ENCODE assay signal across 14 mouse cellular contexts in genomic region chr12:118084134-118084533, GRCm38 (mm10).
DNase-seq lines count a peak whose midpoint lies in the region; ATAC-seq and TF ChIP-seq lines count a peak whose summit lies in the region.
"Had no signal": no experiment of that assay in that cellular context is flagged by ENCODE, and none has a peak within 500 bp of the region (broad histone marks: within the 10 kb centered on the region; RNA-seq: fewer than 3 reads in every experiment).

No protein-coding gene starts in this region.

- H3K4me2 ChIP-seq in hindbrain, embryonic 14.5 days (replicated peaks), result no peak overlapping the region
- no peak overlapping the region for H3K4me2 ChIP-seq in hindbrain, embryonic 16.5 days (ENCODE audit: low read length)
- no peak overlapping the region for H3K4me2 ChIP-seq in lung, postnatal 0 days (replicated peaks; ENCODE audit: low read depth, low read length)
- H3K4me2 ChIP-seq: embryonic facial prominence, embryonic 13.5 days; hindbrain, embryonic 13.5 days; midbrain, embryonic 13.5 days had no signal

- H3K9ac ChIP-seq in hindbrain, embryonic 14.5 days, result no peak overlapping the region
- H3K9ac ChIP-seq in hindbrain, embryonic 16.5 days (ENCODE audit: low read depth, low read length), result no peak overlapping the region
- no peak overlapping the region for H3K9ac ChIP-seq in lung, postnatal 0 days (replicated peaks; ENCODE audit: low read depth)
- H3K9ac ChIP-seq: embryonic facial prominence, embryonic 13.5 days; hindbrain, embryonic 13.5 days; midbrain, embryonic 13.5 days had no signal

- no peak overlapping the region for H3K4me3 ChIP-seq in hindbrain, embryonic 14.5 days (replicated peaks; ENCODE audit: low read length)
- no peak overlapping the region for H3K4me3 ChIP-seq in hindbrain, embryonic 16.5 days (ENCODE audit: low read length)
- no peak overlapping the region for H3K4me3 ChIP-seq in lung, postnatal 0 days (ENCODE audit: low read depth, low read length)
- H3K4me3 ChIP-seq in lung, adult 2 months (replicated peaks; ENCODE audit: extremely low read depth, low read depth, low read length), result no peak overlapping the region
- H3K4me3 ChIP-seq: embryonic facial prominence, embryonic 13.5 days; hindbrain, embryonic 13.5 days; midbrain, embryonic 13.5 days had no signal

- H3K27ac ChIP-seq in hindbrain, embryonic 14.5 days, result no peak overlapping the region
- no peak overlapping the region for H3K27ac ChIP-seq in hindbrain, embryonic 16.5 days (ENCODE audit: low read depth, low read length)
- no peak overlapping the region for H3K27ac ChIP-seq in lung, postnatal 0 days (ENCODE audit: low read length)
- H3K27ac ChIP-seq: embryonic facial prominence, embryonic 13.5 days; hindbrain, embryonic 13.5 days; midbrain, embryonic 13.5 days had no signal

- H3K4me1 ChIP-seq in hindbrain, embryonic 14.5 days (replicated peaks; ENCODE audit: control insufficient read depth, insufficient read depth, low read length), result no peaks in the 10 kb centered on the region
- no peaks in the 10 kb centered on the region for H3K4me1 ChIP-seq in hindbrain, embryonic 16.5 days (ENCODE audit: control insufficient read depth, insufficient read depth, low read depth, low read length)
- H3K4me1 ChIP-seq in lung, postnatal 0 days (ENCODE audit: insufficient read depth, low read depth, low read length), result no peaks in the 10 kb centered on the region
- no peaks in the 10 kb centered on the region for H3K4me1 ChIP-seq in lung, adult 2 months (ENCODE audit: control insufficient read depth, insufficient read depth, low read length)
- H3K4me1 ChIP-seq: embryonic facial prominence, embryonic 13.5 days; hindbrain, embryonic 13.5 days; midbrain, embryonic 13.5 days had no signal

- no peak for TF ChIP-seq POLR2A in lung, adult 2 months (IDR thresholded peaks at IDR 0.05; ENCODE audit: borderline replicate concordance, extremely low read depth, low read depth, low read length)

- peak; percentile 5 to 8 for DNase-seq in adrenal gland, postnatal 36 days
- DNase-seq in adrenal gland, adult 8-10 months, result no peak
- peak; percentile 34 for DNase-seq in hindbrain, embryonic 14.5 days (ENCODE audit: low spot score)
- DNase-seq in lung, postnatal 0 days (ENCODE audit: low spot score), result peak; percentile 9
- no peak for DNase-seq in lung, adult 2 months
- peak; percentile 27 to 37 for DNase-seq in layer of hippocampus, postnatal 36 days
- DNase-seq in spleen, postnatal 36 days (ENCODE audit: low spot score in 2 of 2), result no peak
- DNase-seq: cerebellum, postnatal 36 days; kidney, adult 8-10 months had no signal

- H3K9me3 ChIP-seq in hindbrain, embryonic 14.5 days (ENCODE audit: control insufficient read depth, low read length), result no peaks in the 10 kb centered on the region
- no peaks in the 10 kb centered on the region for H3K9me3 ChIP-seq in hindbrain, embryonic 16.5 days (ENCODE audit: control insufficient read depth, low read length)
- no peaks in the 10 kb centered on the region for H3K9me3 ChIP-seq in lung, postnatal 0 days (ENCODE audit: low read length)
- H3K9me3 ChIP-seq: embryonic facial prominence, embryonic 13.5 days; hindbrain, embryonic 13.5 days; midbrain, embryonic 13.5 days had no signal

- TF ChIP-seq CTCF in lung, postnatal 0 days (IDR thresholded peaks at IDR 0.05), result no peak
- TF ChIP-seq CTCF in lung, adult 2 months (IDR thresholded peaks at IDR 0.05; ENCODE audit: insufficient read depth, low read length), result no peak

- no peaks in the 10 kb centered on the region for H3K27me3 ChIP-seq in hindbrain, embryonic 14.5 days (ENCODE audit: control insufficient read depth, insufficient read depth, low read length)
- H3K27me3 ChIP-seq in hindbrain, embryonic 16.5 days (replicated peaks; ENCODE audit: control insufficient read depth, insufficient read depth, low read length), result no peaks in the 10 kb centered on the region
- no peaks in the 10 kb centered on the region for H3K27me3 ChIP-seq in lung, postnatal 0 days (replicated peaks; ENCODE audit: insufficient read depth, low read length)
- H3K27me3 ChIP-seq: embryonic facial prominence, embryonic 13.5 days; midbrain, embryonic 13.5 days; Patski had no signal

- no peak for ATAC-seq in hindbrain, embryonic 14.5 days (ENCODE audit: low FRiP score)
- no peak for ATAC-seq in hindbrain, embryonic 16.5 days
- no peak for ATAC-seq in lung, postnatal 0 days
- ATAC-seq: midbrain, embryonic 13.5 days; Patski had no signal

- no peak for TF ChIP-seq EP300 in lung, postnatal 0 days (IDR thresholded peaks at IDR 0.05)

- no peaks in the 10 kb centered on the region for H3K36me3 ChIP-seq in hindbrain, embryonic 14.5 days (replicated peaks; ENCODE audit: control insufficient read depth, insufficient read depth)
- H3K36me3 ChIP-seq in hindbrain, embryonic 16.5 days (ENCODE audit: control insufficient read depth, insufficient read depth, low read length), result no peaks in the 10 kb centered on the region
- no peaks in the 10 kb centered on the region for H3K36me3 ChIP-seq in lung, postnatal 0 days (ENCODE audit: insufficient read depth, low read length)
- H3K36me3 ChIP-seq: embryonic facial prominence, embryonic 13.5 days; hindbrain, embryonic 13.5 days; midbrain, embryonic 13.5 days had no signal

- WGBS in hindbrain, embryonic 14.5 days, result 61% methylated on average over 5 of the region's 5 CpGs
- WGBS in hindbrain, embryonic 16.5 days, result 60% methylated on average over 5 of the region's 5 CpGs
- 58% methylated on average over 5 of the region's 5 CpGs for WGBS in lung, postnatal 0 days
- WGBS in lung, adult 2 months, result 72% methylated on average over 5 of the region's 5 CpGs

Comparison
In these comparisons a context has a peak if more than half of its experiments do, and no peak if none do; other contexts are left out.
1. DNase-seq: peak in adrenal gland, postnatal 36 days (2 of 2), hindbrain, embryonic 14.5 days (single experiment), lung, postnatal 0 days (single experiment) and layer of hippocampus, postnatal 36 days (2 of 2); none in adrenal gland, adult 8-10 months (single experiment), lung, adult 2 months (single experiment) and spleen, postnatal 36 days (0 of 2).